Mouse (Mus musculus) cerebellum, adult 11-12 months (tissue): ENCODE results near the gene Tnf.

Source experiments
- DNase-seq: peaks from one replicate; pipeline ENCODE4 v3.0.0; 2022

The Tnf gene

GRCm38 (mm10) chr17:35233114-35233980 is 31.5 kb upstream of the Tnf start, which contains the start of gene Atp6v1g2:
Atp6v1g2 (plus strand) TSS chr17:35233660.
- DNase-seq, result peak; percentile 43

- no peak for DNase-seq
Measured at GRCm38 (mm10) chr17:35232659-35233058, 30.9 kb upstream of the Tnf start.

- DNase-seq, result peak; percentile 68
Measured at GRCm38 (mm10) chr17:35232043-35232442, 30.2 kb upstream of the Tnf start.

DNA sequence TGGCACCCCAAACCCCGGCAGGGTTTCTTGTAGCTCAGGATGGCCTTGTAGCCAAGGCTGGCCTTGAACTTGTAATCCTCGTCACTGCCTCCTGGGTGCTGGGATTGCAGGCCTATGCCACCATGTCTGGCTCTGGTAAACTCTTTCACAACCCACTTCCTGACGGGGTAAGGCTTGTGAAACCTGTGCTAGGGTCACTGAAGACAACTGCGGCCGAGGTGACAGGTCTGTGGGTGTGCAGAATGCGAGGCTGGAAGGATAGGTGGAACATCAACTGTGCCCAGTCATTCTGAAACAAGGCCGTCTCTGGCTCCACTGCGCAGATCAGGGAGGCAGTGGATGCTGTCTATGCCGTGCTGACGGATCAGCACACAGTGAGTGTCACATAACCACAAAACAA is 29.2 kb upstream of the Tnf start:
- peak; percentile 18 for DNase-seq

GRCm38 (mm10) chr17:35226561-35227046 is 24.8 kb upstream of the Tnf start:
- no peak for DNase-seq

- no peak for DNase-seq
Measured at GRCm38 (mm10) chr17:35225456-35225855, 23.6 kb upstream of the Tnf start.

DNA sequence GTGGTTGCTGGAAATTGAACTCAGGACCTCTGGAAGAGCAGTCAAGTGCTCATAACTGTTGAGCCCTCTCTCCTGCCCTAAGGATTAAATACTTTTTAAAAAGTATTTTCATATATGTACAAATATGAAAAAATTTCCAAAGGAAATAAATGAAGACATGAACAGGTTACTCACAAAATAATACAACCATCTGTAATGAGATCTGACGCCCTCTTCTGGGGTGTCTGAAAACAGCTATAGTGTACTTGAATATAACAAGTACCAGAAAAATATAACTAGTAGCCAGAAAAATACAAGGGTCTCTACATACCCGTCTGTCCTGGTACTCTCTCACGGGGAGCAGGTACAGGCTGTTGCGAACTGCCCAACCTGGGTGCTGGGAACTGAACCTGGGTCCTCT is 22.8 kb upstream of the Tnf start:
- no peak for DNase-seq

- peak; percentile 14 for DNase-seq
Measured at GRCm38 (mm10) chr17:35222299-35222698, 20.5 kb upstream of the Tnf start.

DNA sequence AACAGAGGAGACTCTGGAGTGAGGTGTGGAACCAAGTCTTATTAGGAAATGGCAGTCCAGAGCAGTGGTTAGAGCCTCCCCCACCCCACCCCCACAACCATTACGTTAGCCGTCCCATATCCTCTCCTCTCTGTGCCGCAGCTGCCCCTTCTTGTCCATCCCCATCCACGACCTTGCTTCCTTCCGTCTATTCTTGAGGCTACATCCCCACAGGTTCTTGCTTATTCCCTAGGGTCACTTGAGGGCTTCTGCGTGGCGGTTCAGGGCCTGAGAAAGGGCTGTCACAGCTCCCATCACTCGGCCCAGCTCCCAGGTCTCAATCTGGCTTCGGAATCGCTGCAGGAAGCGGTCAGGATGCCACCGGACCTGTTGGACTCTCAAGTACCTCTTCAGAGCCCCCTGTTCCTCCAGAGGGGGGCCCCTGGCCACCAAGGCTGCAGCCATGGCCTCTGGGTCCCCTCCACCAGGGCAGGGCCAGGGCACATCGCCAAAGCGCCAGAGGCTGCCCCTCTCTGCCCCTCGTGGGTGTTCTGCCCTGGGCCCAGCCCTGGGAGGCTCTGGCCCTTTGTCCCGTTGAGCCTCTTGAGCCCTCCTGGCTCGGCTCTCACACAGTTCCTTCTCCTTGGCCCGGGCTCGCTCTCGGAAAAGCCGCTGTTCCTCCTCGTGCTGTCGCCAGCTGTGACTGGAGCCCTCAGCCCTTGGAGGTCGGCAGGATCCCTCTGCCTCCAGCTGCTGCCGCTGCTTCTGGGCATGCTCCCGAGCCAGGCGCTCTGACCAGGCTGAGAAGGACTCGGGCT is 18.5 kb upstream of the Tnf start, which contains the start of gene Gm16181:
TSS of gene Gm16181 (plus strand) at position 679 of the 797 bp plus-strand sequence.
- peak; percentile 12 for DNase-seq

- DNase-seq, result peak; percentile 13
Measured at GRCm38 (mm10) chr17:35219601-35220041, 17.8 kb upstream of the Tnf start.

GRCm38 (mm10) chr17:35218516-35219193 is 16.8 kb upstream of the Tnf start:
- DNase-seq, result no peak

- DNase-seq, result no peak
Measured at GRCm38 (mm10) chr17:35213071-35213470, 11.3 kb upstream of the Tnf start.

DNA sequence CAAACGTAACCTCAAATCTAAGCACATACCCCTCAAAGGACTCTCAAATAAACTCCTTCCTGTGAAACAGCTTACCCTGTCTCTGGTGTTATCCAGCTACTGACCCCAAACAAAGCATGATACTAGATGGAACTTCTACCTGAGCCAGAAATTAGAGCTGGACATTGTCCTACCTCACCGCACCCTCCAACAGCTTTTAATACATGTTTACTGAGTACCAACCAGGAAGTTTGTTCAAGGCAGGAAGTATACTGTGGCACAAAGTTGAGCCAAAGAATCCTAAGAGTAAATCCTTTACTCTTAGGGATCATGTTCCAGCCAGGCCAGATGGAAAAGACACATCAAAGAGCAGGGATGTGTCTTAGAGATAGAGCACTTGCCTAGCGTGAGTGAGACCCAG is 8.8 kb upstream of the Tnf start:
- DNase-seq, result no peak

DNA sequence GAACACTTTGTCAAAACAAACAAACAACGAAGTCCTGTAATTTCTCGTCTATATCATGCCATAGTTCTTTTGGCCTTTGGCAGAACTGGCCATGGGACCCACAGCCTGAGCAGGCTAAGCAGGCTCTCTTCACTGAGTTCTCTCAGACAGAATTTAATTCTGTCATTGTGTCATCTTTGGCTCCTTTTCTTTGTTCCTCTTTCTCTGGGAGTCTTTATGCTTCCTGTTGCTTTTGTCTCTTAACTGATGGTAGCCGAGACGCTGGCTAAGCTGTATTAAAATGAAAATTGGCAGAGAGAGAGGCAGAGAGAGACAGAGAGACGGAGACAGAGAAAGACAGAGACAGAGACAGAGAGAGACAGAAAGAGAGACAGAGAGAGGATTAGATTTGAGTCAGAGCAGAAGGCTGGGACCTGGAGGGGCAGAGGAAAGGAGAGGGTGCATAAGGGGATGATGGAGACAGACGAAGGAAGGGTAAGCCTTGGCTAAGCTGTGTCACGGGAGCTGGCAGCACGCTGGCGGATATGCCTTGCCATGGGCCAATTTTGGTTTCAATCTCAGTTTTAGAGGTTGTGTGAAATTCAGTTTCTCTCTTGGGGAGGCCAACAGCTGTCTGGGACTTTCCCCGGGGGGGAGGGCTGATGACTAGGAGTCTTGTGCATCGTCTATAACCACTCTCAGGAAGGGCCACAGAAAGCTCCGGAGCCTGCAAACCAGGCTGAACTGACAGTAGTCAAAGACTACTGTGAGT is 8.2 kb upstream of the Tnf start:
- no peak for DNase-seq

GRCm38 (mm10) chr17:35205380-35205769 is 3.6 kb upstream of the Tnf start:
- no peak for DNase-seq

- no peak for DNase-seq
Measured at GRCm38 (mm10) chr17:35204494-35205379, 2.9 kb upstream of the Tnf start, which contains the start of gene Lta. Lta (minus strand) TSS chr17:35205351.

DNA sequence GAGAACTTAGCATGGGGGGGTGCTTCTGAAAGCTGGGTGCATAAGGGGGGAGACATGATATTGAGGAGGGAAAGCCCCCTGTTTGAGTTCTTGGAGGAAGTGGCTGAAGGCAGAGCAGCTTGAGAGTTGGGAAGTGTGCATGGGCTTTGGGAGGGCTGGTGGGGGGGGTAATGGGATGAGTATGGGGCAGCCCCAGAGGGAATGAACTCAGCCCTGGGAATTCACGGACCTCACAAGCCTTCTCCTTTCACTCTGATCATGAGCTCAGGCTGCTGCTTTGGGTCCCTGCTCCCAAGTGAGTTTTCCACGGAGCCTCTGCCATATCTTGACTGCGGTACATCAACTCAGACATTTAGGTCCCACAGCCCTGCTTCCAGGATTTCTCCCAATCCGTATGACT is 635 bp upstream of the Tnf start:
- no peak for DNase-seq

GRCm38 (mm10) chr17:35201128-35201527 is 679 bp downstream of the Tnf start:
- no peak for DNase-seq

GRCm38 (mm10) chr17:35200398-35200797 is 1.4 kb downstream of the Tnf start:
- DNase-seq, result no peak

- no peak for DNase-seq
Measured at GRCm38 (mm10) chr17:35198946-35199345, 2.9 kb downstream of the Tnf start.

GRCm38 (mm10) chr17:35198029-35198428 is 3.8 kb downstream of the Tnf start:
- DNase-seq, result no peak
